Mouse (Mus musculus) macrophage (primary cell): ENCODE results near the gene Lepr. TPM values are rescaled to one million over a fixed set of nuclear protein-coding genes. Genes with fewer than 3 reads are reported as not detected.

Source experiments
- H3K27ac ChIP-seq: fragments of 350-480 bp; formaldehyde crosslinking; 2 replicates; pipeline ENCODE4 v1.9.0; 2021
- H3K36me3 ChIP-seq: fragments of 350-480 bp; formaldehyde crosslinking; 2 replicates; pipeline ENCODE4 v1.9.0; 2021; ENCODE audit errors: inconsistent target
- H3K4me3 ChIP-seq: fragments of 350-480 bp; formaldehyde crosslinking; 2 replicates; pipeline ENCODE4 v1.9.0; 2021; ENCODE audit errors: inconsistent target
- H3K79me2 ChIP-seq: fragments of 350-480 bp; formaldehyde crosslinking; 2 replicates; pipeline ENCODE4 v1.9.0; 2021; ENCODE audit errors: inconsistent target
- WGBS: methylation state at CpG from one replicate; pipeline ENCODE4 v1.1.7; 2026; ENCODE audit warnings: inconsistent platforms; ENCODE audit not compliant: missing documents; 5-methylcytosine and 5-hydroxymethylcytosine counted together
- polyA plus RNA-seq: library from polyadenylated mRNA; stranded (reverse); fragments of 250-400 nt; gene quantifications from 3 replicates; pipeline ENCODE4 v1.2.4, GENCODE M21; 2018; ENCODE audit warnings: inconsistent platforms
- total RNA-seq, 78 experiments: library from RNA; depleted of rRNA; stranded (reverse); fragments of 250-400 nt; gene quantifications; 1 replicate in 9 of 78; 2 replicates in 24 of 78; 3 replicates in 43 of 78; 4 replicates in 2 of 78; pipeline ENCODE4 v1.2.4; 2018; ENCODE audit warnings: inconsistent platforms in 56 of 78

Gene Lepr
- total RNA-seq (2018; cell fraction: chromatin; rRNA removed) = under 1 TPM in 6 of 26 experiments, not detected in 20; 0.08 to 0.70 (median 0.36) TPM
- total RNA-seq (2018; cell fraction: cytosol; rRNA removed) = not detected
- total RNA-seq (2018; cell fraction: nucleus; rRNA removed) = under 1 TPM in 3 of 26 experiments, not detected in 23; 0.10 to 0.35 (median 0.12) TPM
- polyA plus RNA-seq = not detected in 3 replicates

DNA sequence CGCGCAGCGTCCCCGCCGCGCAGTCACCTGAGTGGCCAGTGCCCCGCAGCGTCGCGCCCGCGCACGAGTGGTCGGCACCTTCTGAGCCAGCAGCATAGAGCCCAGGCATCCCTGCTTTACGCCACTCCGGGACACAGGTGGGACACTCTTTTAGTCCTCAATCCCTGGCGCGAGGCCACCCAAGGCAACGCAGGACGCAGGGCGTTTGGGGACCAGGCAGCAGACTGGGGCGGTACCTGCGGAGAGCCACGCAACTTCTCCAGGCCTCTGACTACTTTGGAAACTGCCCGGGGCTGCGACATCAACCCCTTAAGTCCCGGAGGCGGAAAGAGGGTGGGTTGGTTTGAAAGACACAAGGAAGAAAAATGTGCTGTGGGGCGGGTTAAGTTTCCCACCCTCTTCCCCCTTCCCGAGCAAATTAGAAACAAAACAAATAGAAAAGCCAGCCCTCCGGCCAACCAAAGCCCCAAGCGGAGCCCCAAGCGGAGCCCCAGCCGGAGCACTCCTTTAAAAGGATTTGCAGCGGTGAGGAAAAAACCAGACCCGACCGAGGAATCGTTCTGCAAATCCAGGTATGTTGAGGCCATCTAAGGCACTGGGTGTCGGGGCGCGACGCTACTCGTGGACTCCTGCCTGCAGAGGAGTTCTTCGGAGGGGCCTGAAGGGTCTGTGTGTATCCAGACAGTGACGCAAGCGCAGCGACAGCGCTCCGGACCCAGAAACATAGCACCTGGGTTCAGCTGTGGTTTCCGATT is at the start of gene Lepr:
Gene Lepr, plus strand, starts transcription at position 38 of the 755 bp plus-strand sequence.
- no peak within 1 kb of the TSS for H3K27ac ChIP-seq
- no peaks in the 10 kb centered on the region for H3K36me3 ChIP-seq
- H3K4me3 ChIP-seq = no peak within 1 kb of the TSS
- H3K79me2 ChIP-seq = no peaks in the 10 kb centered on the region
- 3% methylated on average over 50 of the region's 50 CpGs for WGBS

DNA sequence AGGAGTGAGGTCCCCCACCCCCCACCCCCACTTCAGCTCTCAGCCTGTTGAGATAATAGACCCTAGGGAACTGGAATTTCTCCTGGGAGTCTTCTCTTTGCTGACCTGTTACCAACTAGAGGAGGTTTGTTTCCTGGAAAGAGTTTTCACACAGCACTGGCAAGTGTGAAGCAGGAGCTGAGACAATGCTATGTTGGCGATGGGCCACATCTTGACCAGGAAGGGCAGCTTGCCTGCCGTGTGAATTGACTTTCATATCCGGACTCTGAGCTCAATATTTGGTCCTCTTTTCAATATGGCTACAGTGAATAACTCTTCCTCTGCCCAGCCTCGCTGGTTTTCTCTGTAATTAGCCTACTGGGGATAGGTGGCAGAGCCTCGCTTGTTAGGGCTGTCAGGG is 48.0 kb upstream of the Lepr start:
- no peaks in the 10 kb centered on the region for H3K36me3 ChIP-seq
- 80% methylated on average over 5 of the region's 5 CpGs for WGBS
- H3K79me2 ChIP-seq = no peaks in the 10 kb centered on the region
- no peak overlapping the region for H3K4me3 ChIP-seq
- H3K27ac ChIP-seq = no peak overlapping the region

DNA sequence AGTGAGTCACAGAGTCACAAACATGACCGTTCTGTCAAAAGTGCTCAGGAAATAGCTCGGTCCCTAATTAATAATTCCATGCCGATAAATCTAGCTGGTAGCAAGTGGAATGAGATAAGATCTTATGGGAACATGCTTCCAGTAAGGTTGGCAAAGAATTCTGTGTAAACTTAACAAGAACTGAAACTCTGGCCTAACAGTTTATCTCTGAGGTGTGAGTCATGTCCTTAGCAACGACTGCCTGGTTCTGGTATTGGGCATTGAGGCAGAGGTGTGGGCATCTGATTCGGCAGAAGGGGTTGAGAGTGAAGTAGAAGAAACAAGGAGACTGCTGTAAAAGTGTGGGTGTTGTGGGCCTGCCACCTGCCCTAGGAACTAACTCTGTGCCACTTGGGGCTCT is 47.4 kb upstream of the Lepr start:
- Histone ChIP-seq H3K27ac (no peak overlapping the region), H3K4me3 (no peak overlapping the region)

DNA sequence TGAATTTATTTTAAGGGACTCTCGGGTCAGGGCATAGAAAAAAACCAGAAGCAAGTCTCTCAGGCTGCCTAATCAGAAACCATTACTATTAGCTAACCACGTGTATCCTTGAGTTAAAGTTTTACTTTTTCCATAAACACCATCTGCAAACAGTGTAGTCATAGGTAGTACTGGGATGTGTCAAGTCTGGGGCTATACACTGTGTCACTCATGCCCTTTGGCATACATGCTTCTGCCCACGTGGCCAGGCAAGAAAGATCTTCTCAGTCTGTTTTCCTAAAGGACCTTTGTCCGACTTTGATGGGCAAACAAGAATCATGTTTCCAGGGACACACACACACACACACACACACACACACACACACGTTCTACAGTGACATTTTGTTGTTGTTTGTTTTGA is 42.4 kb upstream of the Lepr start:
- Histone ChIP-seq H3K36me3 (no peaks in the 10 kb centered on the region), H3K4me3 (no peak overlapping the region), H3K27ac (no peak overlapping the region), H3K79me2 (no peaks in the 10 kb centered on the region)
- WGBS = 86% methylated on average over 5 of the region's 5 CpGs

More for the DNA sequence above, 47.4 kb upstream of the Lepr start:
- no peaks in the 10 kb centered on the region for H3K36me3 ChIP-seq
- 70% methylated on average over 5 of the region's 5 CpGs for WGBS
- no peaks in the 10 kb centered on the region for H3K79me2 ChIP-seq

DNA sequence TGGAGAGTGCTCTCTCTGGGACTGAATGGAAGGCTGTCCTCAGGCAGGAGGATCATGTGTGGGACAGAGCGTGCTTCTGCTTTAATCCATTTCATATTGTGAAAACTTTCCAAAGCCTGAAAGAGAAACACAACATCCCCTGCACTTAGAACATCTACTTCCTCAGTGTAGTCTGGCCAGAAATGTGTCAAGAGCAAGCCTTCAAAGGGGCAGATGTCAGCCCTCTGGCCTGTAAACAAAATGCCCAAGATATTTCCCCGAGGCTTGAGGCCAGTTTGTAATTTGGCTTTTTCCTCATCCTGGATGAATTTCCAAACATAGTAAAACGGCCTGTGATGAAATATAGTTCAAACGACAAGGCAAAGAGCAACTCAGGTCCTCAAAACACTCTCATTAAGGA is 41.5 kb upstream of the Lepr start:
- no peak overlapping the region for H3K27ac ChIP-seq
- WGBS = 68% methylated on average over 4 of the region's 4 CpGs
- H3K79me2 ChIP-seq = no peaks in the 10 kb centered on the region

DNA sequence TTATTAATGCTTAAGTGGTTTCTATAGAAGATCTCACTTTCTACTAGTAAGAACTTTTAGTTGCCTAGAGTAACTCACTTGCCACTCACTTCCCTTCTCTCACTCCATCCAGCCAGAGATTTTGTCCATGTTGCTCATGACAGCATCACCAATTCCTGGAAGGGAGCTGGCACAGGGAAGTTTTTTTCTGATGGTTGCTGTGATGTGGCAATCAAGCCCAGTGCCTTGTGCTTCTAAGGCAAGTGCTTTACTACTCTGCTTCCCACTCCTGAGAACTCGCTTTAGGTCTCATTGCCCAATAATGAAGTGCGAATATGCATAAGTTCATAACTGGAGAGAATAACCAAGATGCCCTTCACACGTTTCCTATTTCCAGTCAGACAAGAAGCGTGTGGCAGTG is 34.6 kb upstream of the Lepr start:
- WGBS = 88% methylated on average over 4 of the region's 4 CpGs

More for the DNA sequence above, 41.5 kb upstream of the Lepr start:
- no peak overlapping the region for H3K4me3 ChIP-seq
- no peaks in the 10 kb centered on the region for H3K36me3 ChIP-seq

DNA sequence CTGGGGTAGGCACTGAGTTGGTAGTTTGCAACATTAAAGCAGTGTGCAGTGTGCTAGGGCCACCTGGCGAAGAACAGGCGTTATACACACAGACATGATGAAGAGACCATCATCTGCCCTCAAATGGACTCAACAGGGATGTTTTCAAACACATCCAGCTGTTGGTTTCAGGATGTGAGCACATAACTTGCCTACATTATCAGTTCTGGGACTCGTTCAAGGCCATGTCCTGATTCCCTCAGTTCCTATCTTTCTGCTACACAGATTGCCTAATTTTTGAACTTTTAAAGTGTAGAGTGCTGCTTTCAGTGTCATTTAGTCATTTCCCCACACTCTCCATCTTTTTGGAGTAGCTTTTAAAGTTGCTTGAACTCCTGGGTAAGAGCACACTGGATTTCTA is 34.1 kb upstream of the Lepr start:
- Histone ChIP-seq H3K4me3 (no peak overlapping the region), H3K79me2 (no peaks in the 10 kb centered on the region), H3K27ac (no peak overlapping the region), H3K36me3 (no peaks in the 10 kb centered on the region)
- WGBS = 74% methylated on average over 3 of the region's 3 CpGs

More for the DNA sequence above, 34.6 kb upstream of the Lepr start:
- H3K36me3 ChIP-seq = no peaks in the 10 kb centered on the region
- H3K4me3 ChIP-seq = no peak overlapping the region
- H3K27ac ChIP-seq = no peak overlapping the region
- no peaks in the 10 kb centered on the region for H3K79me2 ChIP-seq

DNA sequence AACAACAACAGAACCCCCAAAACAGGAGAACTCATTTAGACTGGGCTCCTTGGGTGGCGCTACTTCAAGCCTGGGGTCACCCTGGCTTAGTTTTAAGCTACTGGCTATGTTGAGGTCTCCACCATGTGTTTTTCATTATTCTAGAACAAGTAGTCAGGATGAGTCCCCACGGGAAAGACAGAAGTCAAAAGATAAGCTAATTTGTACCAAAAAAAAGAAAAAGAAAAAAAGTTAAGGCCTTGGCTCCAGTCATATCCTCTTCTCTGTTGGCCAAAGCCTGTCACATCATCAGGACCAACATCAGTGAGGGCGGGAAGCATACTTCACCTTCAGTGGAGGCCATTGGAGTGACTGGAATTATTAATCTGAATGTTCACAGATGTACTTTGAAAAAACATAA is 32.4 kb upstream of the Lepr start:
- H3K27ac ChIP-seq = no peak overlapping the region
- 100% methylated on average over 3 of the region's 3 CpGs for WGBS
- no peaks in the 10 kb centered on the region for H3K79me2 ChIP-seq
- no peaks in the 10 kb centered on the region for H3K36me3 ChIP-seq
- H3K4me3 ChIP-seq = no peak overlapping the region

DNA sequence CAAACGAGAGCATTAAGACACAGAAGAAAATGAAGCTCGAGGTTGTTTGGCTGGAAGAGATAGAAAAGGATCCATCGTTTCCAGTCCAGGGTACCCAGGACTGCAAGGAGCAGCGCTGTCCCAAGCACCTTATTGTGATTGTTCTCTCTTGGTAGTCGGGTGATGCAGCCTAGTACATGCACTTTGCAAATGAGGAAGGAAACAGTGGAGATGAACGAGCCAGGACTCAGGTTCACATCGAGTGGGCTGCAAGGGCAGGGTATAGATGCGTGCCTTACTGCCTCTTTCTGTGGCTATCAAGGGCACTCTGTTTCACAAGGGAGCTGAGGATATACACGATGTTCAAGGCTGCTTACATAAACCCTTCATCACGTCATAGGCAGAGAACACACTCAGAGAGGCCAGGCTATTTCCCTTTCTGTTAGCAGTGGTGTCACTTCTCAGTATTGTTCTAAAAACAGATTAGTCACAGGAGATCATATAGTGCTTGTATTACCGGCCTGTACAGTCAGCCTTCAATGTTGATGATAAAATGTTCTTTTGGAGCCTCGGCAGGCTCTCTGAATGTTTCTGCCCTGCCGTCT is 30.9 kb upstream of the Lepr start:
- Histone ChIP-seq H3K27ac (no peak overlapping the region), H3K36me3 (no peaks in the 10 kb centered on the region), H3K4me3 (no peak overlapping the region), H3K79me2 (no peaks in the 10 kb centered on the region)
- 36% methylated on average over 13 of the region's 13 CpGs for WGBS

DNA sequence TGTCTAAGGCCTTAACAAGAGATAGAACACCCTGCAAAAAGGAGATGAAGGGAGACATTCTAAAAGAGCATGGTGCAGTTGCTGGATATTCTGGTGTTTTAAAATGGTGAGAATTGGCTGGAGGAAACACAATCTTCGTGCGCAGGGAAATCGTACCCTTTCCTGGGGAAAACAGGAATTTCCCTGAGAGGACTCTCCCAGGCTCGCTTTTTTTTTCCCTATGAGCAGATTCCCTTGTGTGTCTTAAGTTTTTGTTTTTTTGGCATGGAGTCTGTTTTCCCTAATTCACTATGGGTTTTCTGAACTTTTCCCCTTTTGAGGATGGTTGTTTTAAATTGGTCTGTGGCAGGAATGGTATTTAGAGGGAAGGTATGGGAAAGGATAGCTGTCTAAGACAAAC is 28.0 kb upstream of the Lepr start:
- Histone ChIP-seq H3K4me3 (no peak overlapping the region), H3K36me3 (no peaks in the 10 kb centered on the region), H3K79me2 (no peaks in the 10 kb centered on the region), H3K27ac (no peak overlapping the region)
- 95% methylated on average over 4 of the region's 4 CpGs for WGBS

DNA sequence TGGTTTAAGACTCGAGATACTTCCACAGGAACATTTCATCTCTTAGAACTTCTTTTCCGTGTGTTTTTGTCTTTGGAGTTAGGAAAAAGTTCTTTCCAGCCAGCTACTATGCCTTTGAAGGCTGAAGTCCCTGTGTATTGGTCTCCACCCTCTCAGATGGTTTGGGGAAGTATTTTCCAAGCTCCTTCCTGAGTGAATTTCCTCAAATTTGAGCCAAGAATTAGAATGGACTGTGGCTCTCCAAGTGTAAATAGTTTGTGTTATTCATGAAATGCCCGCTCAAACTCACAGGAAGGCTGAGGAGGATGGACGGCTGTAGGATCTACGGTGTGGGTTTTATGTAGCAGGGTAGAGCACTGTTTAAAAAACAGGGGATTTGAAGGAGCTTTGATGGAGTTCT is 27.6 kb upstream of the Lepr start:
- WGBS = 85% methylated on average over 5 of the region's 5 CpGs
- H3K79me2 ChIP-seq = no peaks in the 10 kb centered on the region
- no peaks in the 10 kb centered on the region for H3K36me3 ChIP-seq
- no peak overlapping the region for H3K4me3 ChIP-seq
- H3K27ac ChIP-seq = no peak overlapping the region

DNA sequence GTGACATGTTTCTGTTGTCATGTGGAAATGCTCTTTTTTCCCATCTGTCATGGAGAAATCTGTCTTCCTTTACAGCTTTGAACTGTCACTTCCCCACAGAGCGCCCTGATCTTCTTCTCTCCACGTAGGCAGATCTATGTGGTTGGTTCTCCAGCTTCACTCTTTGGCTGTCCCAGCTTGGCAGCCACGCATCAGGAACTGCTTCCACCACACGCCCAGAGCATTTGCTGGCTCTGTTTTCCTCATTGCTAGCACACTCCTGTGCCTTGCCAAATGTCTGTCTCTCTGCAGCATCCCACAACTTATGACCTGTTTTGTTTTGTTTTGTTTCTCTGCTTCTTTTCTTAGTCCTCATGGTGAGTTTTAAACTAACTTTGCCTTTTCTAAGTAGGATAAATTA is 24.3 kb upstream of the Lepr start:
- Histone ChIP-seq H3K36me3 (no peaks in the 10 kb centered on the region), H3K27ac (no peak overlapping the region), H3K4me3 (no peak overlapping the region), H3K79me2 (no peaks in the 10 kb centered on the region)
- WGBS = 84% methylated on average over 4 of the region's 4 CpGs

DNA sequence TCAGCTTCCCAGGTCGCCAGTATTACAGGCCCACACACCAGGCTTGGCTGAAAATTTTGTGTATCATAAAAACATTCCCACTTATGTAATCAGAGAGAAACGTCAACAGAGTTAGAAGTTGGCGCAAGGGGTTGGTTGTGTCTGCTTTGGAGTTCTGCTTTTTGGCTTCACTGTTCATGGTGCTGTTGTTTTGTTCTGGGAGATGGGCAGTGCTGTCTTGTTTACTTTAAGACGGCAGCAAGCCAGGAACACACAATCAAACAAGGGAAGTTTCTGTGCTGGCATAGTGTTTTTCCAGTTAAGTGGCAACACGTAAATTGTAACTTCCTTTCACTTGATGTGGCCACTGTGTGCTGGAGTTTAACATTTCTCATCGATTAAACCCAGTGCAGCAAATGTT is 22.7 kb upstream of the Lepr start:
- Histone ChIP-seq H3K4me3 (no peak overlapping the region), H3K79me2 (no peaks in the 10 kb centered on the region), H3K36me3 (no peaks in the 10 kb centered on the region), H3K27ac (no peak overlapping the region)
- 54% methylated on average over 6 of the region's 6 CpGs for WGBS

DNA sequence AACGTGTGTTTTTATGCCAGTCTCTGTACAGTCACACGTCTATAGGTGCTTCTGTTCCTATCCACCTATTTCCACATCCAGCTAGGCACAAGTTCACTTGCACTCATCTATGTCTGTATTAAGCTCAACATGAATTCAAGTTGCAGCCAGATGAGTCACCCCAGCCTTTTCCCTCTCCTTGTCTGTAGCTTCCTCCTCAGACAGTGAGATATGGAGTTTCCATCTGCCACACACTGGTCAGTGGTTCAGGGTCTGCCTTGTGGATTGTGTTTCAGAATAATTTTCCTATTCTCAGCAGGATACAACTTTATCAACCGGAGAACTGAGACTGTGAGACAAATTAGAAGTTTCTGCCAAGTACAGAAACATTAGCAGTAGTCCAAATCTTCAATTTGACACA is 20.0 kb upstream of the Lepr start:
- H3K27ac ChIP-seq = no peak overlapping the region
- 79% methylated on average over 3 of the region's 3 CpGs for WGBS
- no peaks in the 10 kb centered on the region for H3K79me2 ChIP-seq
- no peaks in the 10 kb centered on the region for H3K36me3 ChIP-seq
- no peak overlapping the region for H3K4me3 ChIP-seq

DNA sequence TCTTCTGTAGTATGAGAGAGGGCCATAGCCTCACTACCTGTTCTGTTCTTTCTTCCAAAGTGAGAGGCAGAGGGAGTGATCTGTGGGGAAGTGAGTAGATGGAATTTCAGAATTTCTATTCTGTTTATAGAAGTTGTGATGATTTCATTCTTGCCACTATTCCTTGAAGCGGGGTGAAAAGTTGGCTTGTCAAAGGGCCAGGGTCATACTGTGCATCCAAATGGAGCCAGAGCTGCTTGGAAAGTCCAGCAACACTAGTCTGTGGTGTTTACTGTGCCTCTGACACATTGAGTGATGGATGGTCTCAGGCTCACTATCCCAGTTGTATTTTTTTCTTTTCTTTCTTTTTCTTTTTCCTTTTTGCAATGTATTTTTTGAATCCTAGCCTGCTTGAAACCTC is 17.8 kb upstream of the Lepr start:
- H3K27ac ChIP-seq = no peak overlapping the region
- H3K4me3 ChIP-seq = no peak overlapping the region
- H3K79me2 ChIP-seq = no peaks in the 10 kb centered on the region
- H3K36me3 ChIP-seq = no peaks in the 10 kb centered on the region
- 100% methylated on average over 1 of the region's 1 CpGs for WGBS
